Mouse (Mus musculus) G1E (cell line): ENCODE results near the gene Trrap.

Experiments used
- CTCF ChIP-seq: IDR thresholded peaks from 2 replicates; pipeline ENCODE4 v1.5.1; 2012; ENCODE audit warnings: low read depth, low read length, inconsistent platforms, mixed read lengths
- GATA2 ChIP-seq: IDR thresholded peaks from 2 replicates; pipeline ENCODE4 v1.6.1; 2012; ENCODE audit warnings: low read depth, low read length, inconsistent platforms, borderline replicate concordance

- TF ChIP-seq CTCF (no peak), GATA2 (no peak)
Observed at GRCm38 (mm10) chr5:144831840-144832469, 64.4 kb downstream of the Trrap start.
